Mouse (Mus musculus) regulatory T cell (primary cell): Measurements from ENCODE around the gene Ctc1.
"Not testable (repeated sequence)": the region's sequence is repeated elsewhere in the genome, so short reads cannot be mapped to it uniquely, and the experiment has no call there.

Source experiments
- in situ Hi-C: fragments of 300-600 bp; cut with MboI, MseI; formaldehyde crosslinking; loops from one replicate; pipeline ENCODE4 v1.15.1; 2025; ENCODE audit warnings: high pct_unique_total_duplicates

The Ctc1 gene

DNA sequence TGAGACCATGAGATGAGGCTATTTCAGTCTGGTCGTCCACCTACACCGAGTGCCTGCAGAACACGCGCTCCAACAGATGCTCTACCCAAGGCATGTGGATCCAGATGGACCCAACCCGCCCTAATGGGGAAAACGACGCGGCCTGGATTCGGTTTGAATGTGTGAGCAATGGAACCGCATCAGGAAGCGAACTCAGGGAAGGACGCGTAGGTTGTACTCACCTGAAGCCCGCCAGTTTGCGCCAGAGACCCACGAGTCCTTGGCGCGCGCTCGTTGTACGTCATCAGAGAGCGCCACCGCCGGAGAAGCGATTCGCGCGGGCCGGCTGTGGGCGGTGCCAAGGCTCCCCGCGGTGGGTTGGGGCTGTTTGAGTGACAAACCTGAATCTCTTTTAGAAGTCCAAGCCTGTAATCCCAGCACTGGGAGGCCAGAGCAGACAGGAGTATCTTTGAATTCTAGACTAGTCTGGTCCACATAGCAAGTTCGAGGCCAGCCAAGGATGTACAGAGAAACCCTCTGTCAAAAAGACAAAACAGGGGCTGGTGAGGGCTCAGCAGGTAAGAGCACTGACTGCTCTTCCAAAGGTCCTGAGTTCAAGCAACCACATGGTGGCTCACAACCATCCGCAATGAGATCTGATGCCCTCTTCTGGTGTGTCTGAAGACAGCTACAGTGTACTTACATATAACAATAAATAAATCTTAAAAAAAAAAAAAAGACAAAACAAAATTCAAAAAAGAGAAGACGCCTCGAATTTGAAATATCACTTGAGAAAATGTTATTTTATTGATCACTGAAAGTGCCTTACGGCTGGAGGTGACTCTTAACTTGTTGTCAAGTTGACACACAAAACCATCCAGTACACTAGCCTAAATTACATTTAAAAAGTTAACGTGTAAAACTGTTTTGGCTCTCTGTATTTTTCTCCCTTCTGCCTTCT is 7.3 kb upstream of the Ctc1 start, which contains the start of gene Pfas:
Gene Pfas, minus strand, starts transcription at position 279 of the 940 bp plus-strand sequence.
- in situ Hi-C loops: no loop called here

DNA sequence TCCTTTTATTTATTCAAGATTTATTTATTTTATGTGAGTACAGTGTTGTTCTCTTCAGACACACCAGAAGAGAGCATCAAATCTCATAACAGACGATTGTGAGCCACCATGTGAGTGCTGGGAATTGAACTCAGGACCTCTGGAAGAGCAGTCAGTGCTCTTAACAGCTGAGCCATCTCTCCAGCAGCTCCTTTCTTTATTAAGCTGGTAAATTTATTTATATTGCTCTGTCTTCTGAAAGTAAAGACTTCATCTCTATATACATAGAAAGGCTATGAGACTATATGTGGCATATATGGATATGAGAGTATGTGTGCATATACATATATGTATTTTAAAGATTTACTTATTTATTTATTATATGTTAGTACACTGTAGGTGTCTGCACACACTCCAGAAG is 6.2 kb upstream of the Ctc1 start:
- in situ Hi-C loops: no loop called here

DNA sequence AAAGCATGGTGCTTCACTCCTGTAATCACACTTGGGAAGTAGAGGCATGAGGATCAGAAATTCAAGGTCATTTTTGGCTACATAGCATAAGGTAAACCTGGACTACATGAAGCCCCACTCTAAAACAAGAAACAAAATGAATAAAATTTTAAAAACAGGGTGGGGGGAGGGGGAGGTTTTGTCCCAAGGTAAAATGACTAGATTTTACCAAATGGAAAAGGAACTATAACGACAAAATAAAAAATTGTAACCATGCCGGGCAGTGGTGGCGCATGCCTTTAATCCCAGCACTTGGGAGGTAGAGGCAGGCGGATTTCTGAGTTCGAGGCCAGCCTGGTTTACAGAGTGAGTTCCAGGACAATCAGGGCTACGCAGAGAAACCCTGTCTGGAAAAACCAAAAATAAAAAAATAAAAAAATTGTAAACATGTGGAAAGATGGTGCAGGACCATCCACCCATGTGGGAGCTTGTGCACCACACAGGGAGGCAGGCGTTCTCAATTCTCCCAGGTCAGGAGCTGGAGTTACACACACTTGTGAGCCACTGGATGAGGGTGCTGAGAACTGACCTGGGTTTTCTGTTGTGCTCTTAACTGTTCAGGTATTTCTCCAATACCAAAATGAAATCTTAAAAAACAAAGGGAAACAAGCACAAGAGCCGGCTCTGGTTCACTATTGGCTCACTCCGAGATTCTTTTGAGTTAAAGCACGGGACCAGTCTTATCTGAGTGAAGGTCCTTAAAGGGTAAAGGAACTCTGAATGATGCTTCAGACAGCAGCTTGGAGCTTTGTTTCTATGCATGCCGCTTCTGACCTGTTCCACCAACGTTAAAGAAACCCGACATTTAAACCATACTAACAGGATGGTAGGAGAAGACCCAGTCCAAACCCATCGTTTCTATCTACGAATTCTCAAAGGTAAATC is 5.0 kb upstream of the Ctc1 start:
- in situ Hi-C loops: no loop called here

DNA sequence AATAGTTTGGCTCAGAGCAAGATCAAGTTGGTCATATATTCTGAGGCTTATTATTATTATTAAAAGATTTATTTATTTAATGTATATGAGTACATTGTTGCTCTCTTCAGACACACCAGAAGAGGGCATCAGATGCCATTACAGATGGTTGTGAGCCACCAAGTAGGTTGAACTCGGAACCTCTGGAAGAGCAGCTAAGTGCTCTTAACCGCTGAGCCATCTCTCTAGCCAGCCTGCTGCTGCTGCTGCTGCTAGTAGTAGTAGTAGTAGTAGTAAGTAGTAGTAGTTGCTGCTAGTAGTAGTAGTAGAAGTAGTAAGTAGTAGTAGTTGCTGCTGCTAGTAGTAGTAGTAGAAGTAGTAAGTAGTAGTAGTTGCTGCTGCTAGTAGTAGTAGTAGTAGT is 4.3 kb upstream of the Ctc1 start:
- in situ Hi-C loops: not testable (repeated sequence)

DNA sequence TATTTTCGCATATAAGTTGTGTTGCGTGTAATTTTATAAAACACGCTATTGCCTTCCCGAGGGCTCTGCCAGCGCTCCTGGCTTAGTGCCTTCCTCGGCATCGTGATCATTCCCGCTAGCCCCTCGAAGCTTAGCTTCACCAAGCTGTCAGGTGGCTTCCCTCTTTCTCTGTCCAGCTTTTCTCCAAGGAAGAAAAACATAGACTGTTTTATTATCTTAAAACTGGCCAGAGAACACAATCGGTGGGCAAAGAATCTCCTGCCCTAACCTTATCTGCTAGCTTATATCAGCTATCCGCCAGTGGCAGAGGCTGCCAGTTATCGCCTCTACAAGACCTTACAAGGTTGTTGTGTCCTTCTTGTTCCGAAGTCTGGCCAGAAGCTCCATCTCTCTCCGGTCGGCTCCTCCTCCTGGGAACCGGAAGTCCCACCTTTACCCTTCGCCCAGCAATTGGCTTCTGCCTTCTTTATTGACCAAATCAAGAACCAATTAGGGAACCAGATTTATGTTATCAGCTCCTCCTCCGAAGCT is 3.6 kb upstream of the Ctc1 start:
- in situ Hi-C loops: no loop called here

DNA sequence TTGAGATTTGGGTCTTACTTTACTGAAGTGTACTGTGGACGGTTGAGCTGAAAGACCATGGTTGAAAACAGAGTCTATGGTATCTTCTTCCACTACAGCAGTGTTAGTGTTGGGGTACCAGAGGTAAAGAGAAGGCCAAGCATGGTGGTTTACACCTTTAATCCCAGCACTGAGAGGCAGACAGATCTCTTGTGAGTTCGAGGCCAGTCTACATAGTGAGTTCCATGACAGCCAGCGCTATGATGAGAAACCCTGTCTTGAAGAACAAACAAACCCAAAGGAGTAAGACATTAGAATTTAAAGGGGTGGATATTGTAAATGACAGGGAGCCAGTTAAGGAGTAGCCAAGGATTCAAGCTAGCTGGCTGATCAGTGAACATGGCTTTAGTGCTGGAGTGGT is 1.0 kb downstream of the Ctc1 start:
- in situ Hi-C loops: no loop called here

DNA sequence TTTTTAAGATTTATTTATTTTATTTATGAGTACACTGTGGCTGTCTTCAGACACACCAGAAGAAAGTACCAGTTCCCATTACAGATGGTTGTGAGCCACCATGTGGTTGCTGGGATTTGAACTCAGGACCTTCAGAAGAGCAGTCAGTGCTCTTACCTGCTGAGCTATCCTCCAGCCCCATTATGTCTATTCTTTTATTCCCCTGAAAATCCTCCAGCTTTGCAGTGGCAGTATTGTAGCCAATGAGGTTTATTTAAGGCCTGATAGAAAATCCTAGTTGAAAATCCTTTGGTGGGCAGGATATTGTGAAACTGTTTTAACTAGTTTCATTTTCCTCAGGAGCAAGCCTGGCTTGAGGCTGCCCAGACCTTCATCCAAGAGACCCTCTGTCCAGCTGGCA is 5.0 kb downstream of the Ctc1 start:
- in situ Hi-C loops: no loop called here

DNA sequence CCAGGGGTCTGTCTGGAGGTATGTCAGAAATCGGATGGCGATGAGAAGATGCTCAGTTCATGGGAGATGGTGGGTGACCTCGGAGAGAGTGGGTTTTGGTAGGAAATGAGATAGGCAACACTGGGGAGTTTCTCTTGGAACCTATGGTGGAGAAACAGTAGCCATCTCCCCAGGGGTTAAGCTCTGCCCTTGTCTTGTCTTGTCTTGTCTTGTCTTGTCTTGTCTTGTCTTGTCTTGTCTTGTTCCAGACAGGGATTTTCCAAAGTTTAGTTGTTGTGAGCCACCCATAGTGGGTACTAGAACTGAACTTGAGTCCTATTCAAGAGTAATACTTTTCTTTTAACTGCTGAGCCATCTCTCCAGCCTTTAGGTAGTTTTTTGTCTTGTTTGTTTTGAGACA is 10.9 kb downstream of the Ctc1 start:
- in situ Hi-C loops: no loop called here

DNA sequence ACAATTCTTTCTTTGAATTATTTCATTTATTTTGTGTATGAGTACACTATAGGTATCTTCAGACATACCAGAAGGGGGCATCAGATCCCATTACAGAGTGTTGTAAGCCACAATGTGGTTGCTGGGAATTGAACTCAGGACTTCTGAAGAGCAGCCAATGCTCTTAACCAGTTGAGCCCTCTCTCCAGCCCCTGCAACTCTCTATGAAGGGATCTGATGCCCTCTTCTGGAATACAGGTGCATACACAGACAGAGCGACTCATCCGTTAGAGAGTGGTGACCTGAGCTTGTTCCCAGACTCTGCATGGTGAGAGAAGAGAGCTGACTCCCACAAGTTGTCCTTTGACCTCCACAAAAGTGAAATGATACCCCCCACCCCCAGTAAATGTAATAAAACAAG is 13.1 kb downstream of the Ctc1 start:
- in situ Hi-C loops: no loop called here

DNA sequence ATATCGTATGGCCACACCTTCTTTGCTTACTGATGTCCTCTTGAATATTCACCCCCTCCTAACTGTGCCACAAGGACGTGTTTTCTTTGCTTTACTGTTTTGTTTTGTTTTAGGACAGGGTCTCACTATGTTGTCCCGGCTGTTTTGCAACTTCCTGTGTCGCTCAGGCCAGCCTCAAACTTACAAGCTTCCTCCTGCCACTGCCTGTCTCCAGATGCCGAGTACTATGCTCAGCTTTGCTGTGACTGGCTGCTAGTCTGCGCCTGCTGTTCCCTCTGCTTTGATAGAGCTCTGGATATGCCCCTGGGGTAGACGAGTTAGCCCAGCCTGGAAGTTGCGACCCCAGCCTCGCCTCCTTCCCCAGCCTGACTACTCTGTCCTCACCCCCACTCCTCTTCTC is 17.8 kb downstream of the Ctc1 start:
- in situ Hi-C loops: no loop called here

DNA sequence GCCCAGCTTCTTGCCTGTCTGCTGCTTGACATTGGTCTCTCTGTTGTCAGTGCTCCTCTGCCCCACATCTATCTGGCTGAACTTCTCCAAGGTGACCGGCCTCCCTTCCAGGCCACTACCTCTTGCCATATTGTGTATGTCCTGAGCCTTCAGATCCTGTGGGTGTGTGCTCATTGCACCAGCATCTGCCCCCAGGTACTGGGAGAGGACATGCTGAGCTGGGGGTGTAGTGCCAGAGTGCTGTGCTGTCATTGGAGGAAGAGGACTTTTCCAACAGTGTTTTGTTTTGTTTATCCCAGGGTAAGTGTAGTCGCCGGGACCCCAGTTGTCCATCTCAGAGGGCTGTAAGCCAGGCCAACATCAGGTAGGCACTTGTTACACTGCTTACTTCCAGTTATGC is 18.9 kb downstream of the Ctc1 start:
- in situ Hi-C loops: no loop called here

DNA sequence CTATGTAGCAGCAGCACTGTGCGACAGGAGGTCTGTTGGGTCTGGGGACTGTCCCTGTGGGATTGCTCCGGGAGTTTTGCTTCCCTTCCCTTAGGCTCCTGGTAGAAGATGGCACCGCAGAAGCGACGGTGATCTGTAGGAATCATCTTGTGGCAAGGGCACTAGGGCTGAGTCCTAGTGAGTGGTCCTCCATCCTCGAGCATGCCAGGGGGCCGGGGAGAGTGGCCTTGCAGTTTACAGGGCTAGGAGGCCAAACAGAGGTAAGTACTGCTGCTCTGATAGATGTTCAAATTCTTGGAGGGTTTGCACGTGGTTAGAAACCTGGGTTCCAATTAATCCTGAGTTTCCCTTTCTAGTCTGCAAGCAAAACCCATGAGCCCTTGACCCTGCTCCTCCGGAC is 19.7 kb downstream of the Ctc1 start:
- in situ Hi-C loops: no loop called here

DNA sequence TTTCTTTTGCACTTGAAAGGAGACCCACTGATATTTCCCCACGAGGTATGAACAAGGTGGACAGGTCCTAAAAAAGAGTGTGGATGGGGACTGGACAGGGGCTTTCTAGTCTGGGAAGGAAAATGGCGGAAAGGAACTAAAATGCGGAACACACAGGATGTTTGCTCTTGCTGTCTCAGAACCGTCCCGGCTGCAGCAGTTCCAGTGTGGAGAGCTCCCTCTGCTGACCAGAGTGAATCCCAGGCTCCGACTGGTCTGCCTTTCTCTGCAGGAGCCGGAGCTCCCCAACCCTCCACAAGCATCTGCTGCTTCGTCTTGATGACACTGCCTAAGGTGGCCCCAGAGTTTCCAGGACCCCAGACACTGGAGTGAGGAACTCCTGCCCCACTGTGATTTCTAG is 20.1 kb downstream of the Ctc1 start:
- in situ Hi-C loops: no loop called here

DNA sequence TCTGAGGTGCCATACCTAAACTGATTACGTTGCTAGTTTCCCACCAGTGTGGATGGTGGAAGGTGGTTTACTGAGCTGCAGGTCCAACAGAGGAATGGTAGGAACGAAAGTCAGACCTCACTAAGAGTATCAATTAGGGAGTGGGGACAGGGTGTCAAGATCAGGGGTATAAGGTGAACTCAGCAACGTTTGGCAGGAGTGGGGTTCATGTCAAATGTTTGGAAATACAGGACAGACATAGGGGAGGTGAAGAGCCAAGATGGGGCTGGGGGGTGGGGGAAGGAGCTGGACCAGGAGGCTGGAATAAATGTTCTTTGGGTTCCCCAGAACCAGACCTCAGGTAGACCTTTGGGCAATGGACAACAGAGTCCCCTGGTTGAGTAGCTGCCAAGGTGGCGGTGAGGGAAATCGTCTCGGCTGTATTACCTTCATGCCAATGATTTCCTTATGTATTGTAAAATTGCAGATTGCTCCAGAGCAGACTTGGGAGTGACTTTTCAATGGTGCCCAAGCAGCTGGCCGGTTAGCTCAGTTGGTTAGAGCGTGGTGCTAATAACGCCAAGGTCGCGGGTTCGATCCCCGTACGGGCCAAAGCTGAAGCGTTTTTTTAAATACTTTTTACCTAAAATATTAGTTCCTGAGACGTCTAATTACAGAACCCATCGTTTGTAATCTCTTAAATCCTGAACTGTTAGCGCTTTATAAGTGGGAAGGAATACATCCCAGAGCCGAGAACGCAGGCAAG is 20.9 kb downstream of the Ctc1 start:
- in situ Hi-C loops: no loop called here

DNA sequence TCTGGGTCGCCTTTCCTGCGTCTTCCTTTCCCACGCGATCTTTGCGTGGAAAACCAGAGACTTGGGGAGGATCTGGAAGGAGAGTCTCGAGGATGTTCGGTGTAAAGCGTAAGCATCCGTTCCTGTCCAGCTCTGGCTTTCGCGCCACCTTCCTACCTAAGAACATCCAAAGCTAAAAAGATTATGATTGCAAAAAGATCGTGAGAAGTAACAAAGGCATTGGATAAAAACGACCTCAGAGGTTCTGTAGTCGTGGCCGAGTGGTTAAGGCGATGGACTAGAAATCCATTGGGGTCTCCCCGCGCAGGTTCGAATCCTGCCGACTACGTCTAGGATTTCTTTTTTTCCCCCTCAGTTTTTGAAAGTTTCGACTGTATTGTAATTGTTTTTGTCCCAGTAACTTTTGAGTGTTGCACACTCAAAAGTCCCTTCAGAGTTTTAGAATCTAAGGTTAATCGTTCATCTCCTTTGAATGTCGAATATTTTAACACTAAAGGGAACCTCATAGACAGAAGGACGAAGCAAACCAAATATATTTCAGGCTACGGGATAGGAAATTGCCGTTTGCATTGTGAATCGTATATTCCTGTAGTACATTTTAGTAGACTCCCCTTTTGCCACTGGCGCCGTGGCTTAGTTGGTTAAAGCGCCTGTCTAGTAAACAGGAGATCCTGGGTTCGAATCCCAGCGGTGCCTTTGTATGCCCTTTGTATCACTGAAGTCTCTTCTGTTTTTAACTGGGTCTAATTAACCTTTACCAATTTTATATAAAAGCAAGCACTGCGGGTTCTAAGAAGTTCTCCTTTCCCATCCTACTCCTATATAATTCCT is 21.7 kb downstream of the Ctc1 start:
- in situ Hi-C loops: no loop called here

DNA sequence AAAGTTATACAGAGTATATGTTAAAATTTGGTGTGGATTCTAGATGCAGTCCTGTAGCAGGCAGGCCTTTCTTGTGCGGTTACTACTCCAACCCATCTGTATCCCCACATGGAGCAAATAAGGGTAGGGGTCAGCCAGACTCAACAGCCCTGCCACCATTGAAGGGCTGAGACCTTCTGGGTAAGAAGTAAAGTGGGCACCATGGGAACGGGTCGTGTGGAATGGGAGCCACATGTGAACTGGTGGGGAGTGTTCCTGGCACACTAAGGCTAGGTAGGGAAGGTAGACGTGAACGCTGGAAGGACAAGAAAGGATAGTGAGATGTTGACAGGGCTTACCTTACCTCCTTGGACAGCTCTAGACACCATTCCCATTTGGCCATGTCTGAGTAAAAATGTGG is 22.5 kb downstream of the Ctc1 start:
- in situ Hi-C loops: no loop called here

DNA sequence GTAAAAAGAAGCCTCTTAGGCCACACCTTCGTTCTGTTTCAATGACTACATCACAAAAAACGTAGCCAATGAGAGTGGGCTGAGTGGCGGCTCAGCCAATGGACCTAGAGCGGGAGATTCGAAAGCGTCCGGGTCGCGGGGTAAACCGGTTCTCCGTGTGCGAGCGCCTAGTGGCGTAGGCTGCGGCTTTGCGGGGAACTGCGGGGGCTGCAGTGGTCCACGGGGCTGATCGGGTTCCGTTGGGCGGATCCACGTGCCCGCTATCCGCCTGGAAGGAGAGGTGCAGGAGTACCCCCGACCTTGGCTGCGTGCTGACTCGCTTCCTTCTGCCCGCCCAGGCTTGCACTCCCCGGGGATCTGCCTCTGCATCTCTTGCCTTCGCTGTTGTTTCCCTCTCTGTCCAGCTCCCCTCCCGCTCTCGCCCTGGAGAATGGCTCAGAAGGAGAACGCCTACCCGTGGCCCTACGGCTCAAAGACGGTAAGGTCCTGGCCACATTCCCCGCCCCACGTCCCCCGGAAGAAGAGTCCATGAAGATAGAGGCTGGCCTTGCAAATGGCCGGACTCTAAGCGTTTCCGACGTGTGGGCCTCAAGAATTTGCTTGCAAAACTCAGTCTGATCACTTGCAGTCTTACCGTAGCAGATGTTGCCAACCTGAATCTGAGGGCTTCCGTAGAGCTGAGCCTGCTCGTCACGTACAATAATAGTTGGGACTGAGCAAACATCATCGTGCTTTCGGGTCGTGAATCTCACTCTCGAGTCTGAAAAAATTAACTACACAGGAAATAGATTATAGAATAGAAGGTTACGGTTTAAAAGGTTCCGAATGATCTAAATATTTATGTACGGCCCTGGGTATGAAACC is 30.1 kb downstream of the Ctc1 start, which contains the start of gene Aurkb:
Gene Aurkb, plus strand, starts transcription at position 117 of the 864 bp plus-strand sequence.
- in situ Hi-C loops: no loop called here

DNA sequence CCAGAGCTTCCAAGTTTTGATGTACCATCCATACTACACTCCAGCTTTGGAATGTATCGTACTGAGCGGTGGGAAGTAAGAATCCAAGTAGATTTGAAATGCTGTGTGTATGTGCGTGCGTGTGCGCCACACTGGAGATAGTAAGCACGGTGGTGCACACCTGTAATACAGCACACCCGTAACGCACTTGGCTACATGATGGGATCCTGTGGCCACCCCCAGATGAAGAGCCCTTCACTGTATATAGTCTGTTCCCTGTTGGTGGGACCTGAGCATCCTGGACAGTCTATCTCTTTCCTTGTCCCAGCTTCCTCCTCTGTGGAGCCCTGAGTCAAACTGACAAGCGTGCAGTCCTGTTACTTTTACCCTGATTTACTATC is 30.7 kb downstream of the Ctc1 start:
- in situ Hi-C loops: no loop called here

DNA sequence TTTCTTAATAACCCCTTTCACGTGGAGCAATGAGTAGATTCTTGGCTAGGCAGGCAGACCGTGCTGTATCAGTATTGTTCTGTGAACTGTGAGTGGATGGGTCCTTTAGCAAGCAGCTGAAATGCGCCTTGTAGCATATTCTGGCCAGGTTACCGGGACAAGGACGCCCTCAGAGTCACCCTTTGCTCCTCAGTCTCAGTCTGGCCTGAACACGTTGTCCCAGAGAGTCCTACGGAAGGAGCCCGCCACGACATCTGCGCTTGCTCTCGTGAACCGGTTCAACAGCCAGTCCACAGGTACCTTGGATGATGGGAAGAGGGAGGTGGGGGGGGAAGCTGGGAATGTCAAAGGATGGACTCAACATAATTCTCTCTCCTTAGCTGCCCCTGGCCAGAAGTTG is 31.9 kb downstream of the Ctc1 start:
- in situ Hi-C loops: no loop called here

DNA sequence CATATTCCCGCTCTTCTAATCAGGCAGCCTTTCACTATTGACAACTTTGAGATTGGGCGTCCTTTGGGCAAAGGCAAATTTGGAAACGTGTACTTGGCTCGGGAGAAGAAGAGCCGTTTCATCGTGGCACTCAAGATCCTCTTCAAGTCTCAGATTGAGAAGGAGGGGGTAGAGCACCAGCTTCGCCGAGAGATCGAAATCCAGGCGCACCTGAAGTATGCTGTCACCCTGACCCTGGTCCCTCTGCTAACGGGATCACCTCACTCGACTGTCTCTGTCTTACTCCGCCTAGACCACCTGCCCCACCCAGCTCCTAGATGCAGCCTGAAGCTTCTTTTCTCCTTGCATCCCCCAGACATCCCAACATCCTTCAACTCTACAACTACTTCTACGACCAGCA is 32.4 kb downstream of the Ctc1 start:
- in situ Hi-C loops: no loop called here
